Mouse (Mus musculus): ENCODE results near the gene Efcc1.

DNA sequence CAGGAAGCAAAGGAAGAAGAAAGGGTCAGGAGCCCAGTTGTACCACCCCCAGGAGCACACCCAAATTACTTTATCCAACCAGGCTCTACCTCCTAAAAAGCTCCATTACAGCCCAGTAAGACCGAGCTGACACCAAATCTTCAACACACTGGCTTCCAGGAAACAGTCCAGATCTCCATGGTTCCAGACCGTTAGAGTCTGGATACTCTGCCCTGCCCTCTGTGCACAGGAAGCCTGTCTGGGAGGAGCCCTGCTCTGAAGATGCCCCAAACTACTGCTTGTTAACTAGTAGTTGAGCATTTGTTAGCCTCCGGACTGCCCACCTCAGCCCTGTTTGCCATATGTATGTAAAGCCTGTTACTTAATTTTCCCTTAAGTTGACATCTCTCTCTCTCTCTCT is 15.4 kb downstream of the Efcc1 start:
- no peak for TF ChIP-seq CTCF (IDR thresholded peaks at IDR 0.05; ENCODE audit: low read depth, low read length)
- TF ChIP-seq TAL1 (conservative IDR thresholded peaks at IDR 0.05; ENCODE audit: low read depth, low read length), result no peak
- no peak for TF ChIP-seq GATA1 (IDR thresholded peaks at IDR 0.05; ENCODE audit: borderline replicate concordance, low read length)
